Mouse (Mus musculus): Measurements from ENCODE around the gene Ptpn3. TPM values are rescaled to one million over a fixed set of nuclear protein-coding genes. Genes with fewer than 3 reads are reported as not detected.
"Not testable (repeated sequence)": the region's sequence is repeated elsewhere in the genome, so short reads cannot be mapped to it uniquely, and the experiment has no call there.

The Ptpn3 gene
- total RNA-seq, 2 experiments from 2014 or later = 29.0 to 34.7 TPM

- no peak for DNase-seq (ENCODE audit: low spot score in 2 of 2)
Observed at GRCm38 (mm10) chr4:57228601-57229520, 72.8 kb downstream of the Ptpn3 start.

- DNase-seq (ENCODE audit: low spot score in 2 of 2) = no peak
Observed at GRCm38 (mm10) chr4:57224776-57225175, 76.9 kb downstream of the Ptpn3 start.

- no peak for DNase-seq (ENCODE audit: low spot score in 2 of 2)
Observed at GRCm38 (mm10) chr4:57217746-57218145, 83.9 kb downstream of the Ptpn3 start.

- no peak for DNase-seq (ENCODE audit: low spot score in 2 of 2)
Observed at GRCm38 (mm10) chr4:57216535-57216934, 85.1 kb downstream of the Ptpn3 start.

GRCm38 (mm10) chr4:57214852-57215251 lies 86.8 kb downstream of the Ptpn3 start:
- no peak for DNase-seq (ENCODE audit: low spot score in 2 of 2)

GRCm38 (mm10) chr4:57214114-57214513 lies 87.5 kb downstream of the Ptpn3 start:
- no peak for DNase-seq (ENCODE audit: low spot score in 2 of 2)

GRCm38 (mm10) chr4:57211706-57212105 lies 89.9 kb downstream of the Ptpn3 start:
- DNase-seq (ENCODE audit: low spot score in 2 of 2) = no peak

- no peak for DNase-seq (ENCODE audit: low spot score in 2 of 2)
Observed at GRCm38 (mm10) chr4:57205908-57206307, 95.7 kb downstream of the Ptpn3 start.

- DNase-seq (ENCODE audit: low spot score in 2 of 2) = no peak
Observed at GRCm38 (mm10) chr4:57204780-57205179, 96.9 kb downstream of the Ptpn3 start.

- no peak for DNase-seq (ENCODE audit: low spot score in 2 of 2)
Observed at GRCm38 (mm10) chr4:57202660-57203361, 98.8 kb downstream of the Ptpn3 start.

- DNase-seq (ENCODE audit: low spot score in 2 of 2) = no peak
Observed at GRCm38 (mm10) chr4:57202132-57202531, 99.5 kb downstream of the Ptpn3 start.

- DNase-seq (ENCODE audit: low spot score in 2 of 2) = no peak
Observed at GRCm38 (mm10) chr4:57200661-57201060, 101.0 kb downstream of the Ptpn3 start.

- not testable (repeated sequence) for DNase-seq (ENCODE audit: low spot score in 2 of 2)
Observed at GRCm38 (mm10) chr4:57198666-57199393, 102.8 kb downstream of the Ptpn3 start.

- DNase-seq (ENCODE audit: low spot score in 2 of 2) = no peak
Observed at GRCm38 (mm10) chr4:57191543-57192283, 109.9 kb downstream of the Ptpn3 start.

- DNase-seq (ENCODE audit: low spot score in 2 of 2) = no peak
Observed at GRCm38 (mm10) chr4:57189881-57190280, 111.8 kb downstream of the Ptpn3 start.

- no peak for DNase-seq (ENCODE audit: low spot score in 2 of 2)
Observed at GRCm38 (mm10) chr4:57186035-57186434, 115.6 kb downstream of the Ptpn3 start.

- no peak for DNase-seq (ENCODE audit: low spot score in 2 of 2)
Observed at GRCm38 (mm10) chr4:57185462-57185861, 116.2 kb downstream of the Ptpn3 start.

GRCm38 (mm10) chr4:57183493-57183892 lies 118.1 kb downstream of the Ptpn3 start:
- no peak for DNase-seq (ENCODE audit: low spot score in 2 of 2)

GRCm38 (mm10) chr4:57181538-57181937 lies 120.1 kb downstream of the Ptpn3 start:
- no peak for DNase-seq (ENCODE audit: low spot score in 2 of 2)

GRCm38 (mm10) chr4:57178881-57179280 lies 122.8 kb downstream of the Ptpn3 start:
- no peak for DNase-seq (ENCODE audit: low spot score in 2 of 2)

GRCm38 (mm10) chr4:57175329-57175728 lies 126.3 kb downstream of the Ptpn3 start:
- DNase-seq (ENCODE audit: low spot score in 2 of 2) = no peak
